Mouse (Mus musculus): ENCODE measurements around the gene Aqp3.

The Aqp3 gene

GRCm38 (mm10) chr4:41063894-41064673, 33.9 kb downstream of the Aqp3 start:
- DNase-seq (ENCODE audit: low spot score), result peak; percentile 39

GRCm38 (mm10) chr4:41063351-41063750, 34.6 kb downstream of the Aqp3 start:
- DNase-seq (ENCODE audit: low spot score), result no peak

- DNase-seq (ENCODE audit: low spot score), result no peak
These were observed 40.6 kb downstream of the Aqp3 start for GRCm38 (mm10) chr4:41057361-41057760.

- no peak for DNase-seq (ENCODE audit: low spot score)
These were observed 41.1 kb downstream of the Aqp3 start for GRCm38 (mm10) chr4:41056742-41057332.

- no peak for DNase-seq (ENCODE audit: low spot score)
These were observed 41.7 kb downstream of the Aqp3 start for GRCm38 (mm10) chr4:41056253-41056652.

- no peak for DNase-seq (ENCODE audit: low spot score)
These were observed 42.9 kb downstream of the Aqp3 start for GRCm38 (mm10) chr4:41055111-41055510.

GRCm38 (mm10) chr4:41051781-41052180, 46.2 kb downstream of the Aqp3 start:
- no peak for DNase-seq (ENCODE audit: low spot score)

- DNase-seq (ENCODE audit: low spot score), result peak; percentile 88
These were observed 47.0 kb downstream of the Aqp3 start for GRCm38 (mm10) chr4:41050726-41051675.

GRCm38 (mm10) chr4:41048926-41049325, 49.1 kb downstream of the Aqp3 start:
- DNase-seq (ENCODE audit: low spot score), result no peak

- DNase-seq (ENCODE audit: low spot score), result no peak
These were observed 50.3 kb downstream of the Aqp3 start, which contains the start of gene Aqp7 for GRCm38 (mm10) chr4:41047524-41048271. Gene Aqp7, minus strand, starts transcription at chr4:41048139.

GRCm38 (mm10) chr4:41046254-41046795, 51.7 kb downstream of the Aqp3 start:
- DNase-seq (ENCODE audit: low spot score), result no peak

- DNase-seq (ENCODE audit: low spot score), result no peak
These were observed 52.7 kb downstream of the Aqp3 start for GRCm38 (mm10) chr4:41045288-41045687.

- DNase-seq (ENCODE audit: low spot score), result no peak
These were observed 54.0 kb downstream of the Aqp3 start for GRCm38 (mm10) chr4:41043961-41044360.

- DNase-seq (ENCODE audit: low spot score), result no peak
These were observed 55.1 kb downstream of the Aqp3 start for GRCm38 (mm10) chr4:41042880-41043279.

All from embryo, embryonic 10 days (tissue).